Mouse (Mus musculus) Patski (cell line): ENCODE measurements at regions not wholly inside any gene's neighbourhood (a gene's known extent, or its start where the extent isn't known, plus 50 kb on each side); places are given as distances from the start of the nearest gene placed in this dataset.

Experiments used
- ATAC-seq: fragments of 100-300 bp; one replicate; pipeline ENCODE4 v1.8.0; 2021
- CTCF ChIA-PET: fragments of 350-600 bp; sonication (Branson Sonifier 250); formaldehyde crosslinking; loops from one replicate; lab custom pipeline; 2022; ENCODE audit warnings: inconsistent platforms; lab: Charles Lee
- POLR2A ChIA-PET: fragments of 350-600 bp; sonication (Branson Sonifier 250); formaldehyde crosslinking; loops from one replicate; lab custom pipeline; 2022; ENCODE audit warnings: antibody characterized with exemption, inconsistent platforms; lab: Charles Lee
- DNase-seq: peaks from one replicate; pipeline ENCODE4 v3.0.0-alpha.2; 2011; ENCODE audit warnings: low read depth, low spot score
- H3K27me3 ChIP-seq: fragments of 371-371 bp; one replicate; pipeline ENCODE4 v1.5.1; 2021
- CTCF ChIP-seq: fragments of 100-300 bp; IDR thresholded peaks from one replicate; pipeline ENCODE4 v1.5.1; 2021
- in situ Hi-C: fragments of 300-500 bp; cut with MboI; formaldehyde crosslinking; loops from 3 replicates; pipeline ENCODE4 v1.11.1; 2018; ENCODE audit warnings: low pct_unique_long_range_greater_than_20kb, mixed read lengths

GRCm38 (mm10) chr14:73439802-73440309 is 54.8 kb upstream of the Itm2b start:
- DNase-seq (no peak), ATAC-seq (no peak)
- in situ Hi-C loops, result loop anchor here (5.0 kb wide), 1 partner anchor 53 kb away; the partner anchor contains the start of gene Itm2b
- H3K27me3 ChIP-seq, result no peaks in the 10 kb centered on the region
- ChIA-PET POLR2A (no interaction called here), CTCF (no interaction called here)
- TF ChIP-seq CTCF, result no peak

- CTCF ChIA-PET, result no interaction called here
- no peak for DNase-seq
- POLR2A ChIA-PET, result no interaction called here
- H3K27me3 ChIP-seq, result no peaks in the 10 kb centered on the region
- no peak for ATAC-seq
- in situ Hi-C loops, result no loop called here
- TF ChIP-seq CTCF, result no peak
Measured at GRCm38 (mm10) chr14:73435839-73436238, 50.8 kb upstream of the Itm2b start.
